Mouse (Mus musculus) midbrain, embryonic 15.5 days (tissue): Measurements from ENCODE around the gene Trmt112. TPM values are rescaled to one million over a fixed set of nuclear protein-coding genes. Genes with fewer than 3 reads are reported as not detected.

Source experiments
- ATAC-seq: fragments of 200-750 bp; cut with Nextera tagmentation; replicated peaks from 2 replicates; pipeline ENCODE4 v1.8.0; 2017; ENCODE audit warnings: moderate TSS enrichment
- H3K27ac ChIP-seq: fragments of 300-500 bp; sonication (generic); 2 replicates; pipeline ENCODE4 v1.5.1; 2015; ENCODE audit warnings: mild to moderate bottlenecking, inconsistent platforms
- H3K27me3 ChIP-seq: fragments of 300-500 bp; sonication (generic); replicated peaks from 2 replicates; pipeline ENCODE4 v1.6.1; 2015; ENCODE audit warnings: inconsistent platforms
- H3K36me3 ChIP-seq: fragments of 300-500 bp; sonication (generic); replicated peaks from 2 replicates; pipeline ENCODE4 v1.6.1; 2015; ENCODE audit warnings: inconsistent platforms
- H3K4me1 ChIP-seq: fragments of 300-500 bp; sonication (generic); 2 replicates; pipeline ENCODE4 v1.6.1; 2015; ENCODE audit warnings: inconsistent platforms
- H3K4me2 ChIP-seq: fragments of 300-500 bp; sonication (generic); 2 replicates; pipeline ENCODE4 v1.6.1; 2015; ENCODE audit warnings: inconsistent platforms, mild to moderate bottlenecking, moderate library complexity
- H3K4me3 ChIP-seq: fragments of 300-500 bp; sonication (generic); 2 replicates; pipeline ENCODE4 v1.5.1; 2015; ENCODE audit warnings: mild to moderate bottlenecking, inconsistent platforms
- H3K9ac ChIP-seq: fragments of 300-500 bp; sonication (generic); 2 replicates; pipeline ENCODE4 v1.6.1; 2015; ENCODE audit warnings: mild to moderate bottlenecking, inconsistent platforms
- H3K9me3 ChIP-seq: fragments of 300-500 bp; sonication (generic); 2 replicates; pipeline ENCODE4 v1.6.1; 2016; ENCODE audit warnings: inconsistent platforms
- WGBS: fragments of 180-500 bp; shearing (Covaris S2); methylation state at CpG from one replicate; pipeline ENCODE4 v1.1.7; 2015; ENCODE audit warnings: mixed read lengths; 5-methylcytosine and 5-hydroxymethylcytosine counted together
- polyA plus RNA-seq: library from polyadenylated mRNA; unstranded; fragments of >200 nt; fragmentation: Nextera tagmentation; extraction: Ambion mirVana; gene quantifications from 2 replicates; pipeline ENCODE4 v1.2.1, GENCODE M21; 2015

Trmt112 gene
- polyA plus RNA-seq, 1 experiment from 2014 or later, result 101 TPM

GRCm38 (mm10) chr19:6911101-6912074, 1.9 kb downstream of the Trmt112 start:
- no peaks in the 10 kb centered on the region for H3K9me3 ChIP-seq
- peak overlapping the region; percentile 72; the same call in 1 of the 2 replicates for H3K4me2 ChIP-seq
- no peak overlapping the region for H3K9ac ChIP-seq
- H3K27me3 ChIP-seq, result no peaks in the 10 kb centered on the region
- H3K4me1 ChIP-seq, result peaks cover 34% of the 10 kb centered on the region
- 78% methylated on average over 19 of the region's 19 CpGs for WGBS
- ATAC-seq, result no peak
- H3K4me3 ChIP-seq, result peak overlapping the region; percentile 3; the same call in 1 of the 2 replicates
- no peak overlapping the region for H3K27ac ChIP-seq
- peaks cover 18% of the 10 kb centered on the region for H3K36me3 ChIP-seq

GRCm38 (mm10) chr19:6912205-6912970, 2.9 kb downstream of the Trmt112 start:
- Histone ChIP-seq H3K4me3 (no peak overlapping the region), H3K9me3 (no peaks in the 10 kb centered on the region), H3K36me3 (peaks cover 18% of the 10 kb centered on the region), H3K27me3 (no peaks in the 10 kb centered on the region), H3K4me1 (peaks cover 32% of the 10 kb centered on the region), H3K4me2 (no peak overlapping the region), H3K9ac (no peak overlapping the region), H3K27ac (no peak overlapping the region)
- ATAC-seq, result no peak
- WGBS, result 91% methylated on average over 15 of the region's 15 CpGs

- Histone ChIP-seq H3K4me1 (peaks cover 26% of the 10 kb centered on the region), H3K9me3 (no peaks in the 10 kb centered on the region), H3K27me3 (no peaks in the 10 kb centered on the region), H3K36me3 (peaks cover 18% of the 10 kb centered on the region), H3K4me2 (no peak overlapping the region), H3K27ac (no peak overlapping the region), H3K9ac (no peak overlapping the region), H3K4me3 (no peak overlapping the region)
- ATAC-seq, result no peak
- WGBS, result 90% methylated on average over 6 of the region's 6 CpGs
Measured at GRCm38 (mm10) chr19:6913036-6913435, 3.5 kb downstream of the Trmt112 start.

- Histone ChIP-seq H3K4me3 (no peak overlapping the region), H3K27me3 (no peaks in the 10 kb centered on the region), H3K36me3 (peaks cover 18% of the 10 kb centered on the region), H3K4me1 (peaks cover 16% of the 10 kb centered on the region), H3K9ac (no peak overlapping the region), H3K4me2 (no peak overlapping the region), H3K27ac (no peak overlapping the region), H3K9me3 (no peaks in the 10 kb centered on the region)
- WGBS, result 92% methylated on average over 11 of the region's 11 CpGs
- ATAC-seq, result no peak
Measured at GRCm38 (mm10) chr19:6913991-6914390, 4.5 kb downstream of the Trmt112 start.

GRCm38 (mm10) chr19:6914540-6914939, 5.0 kb downstream of the Trmt112 start:
- no peak overlapping the region for H3K4me2 ChIP-seq
- ATAC-seq, result no peak
- H3K27me3 ChIP-seq, result no peaks in the 10 kb centered on the region
- peaks cover 18% of the 10 kb centered on the region for H3K36me3 ChIP-seq
- H3K9me3 ChIP-seq, result no peaks in the 10 kb centered on the region
- 94% methylated on average over 9 of the region's 9 CpGs for WGBS
- H3K4me3 ChIP-seq, result no peak overlapping the region
- H3K4me1 ChIP-seq, result peaks cover 20% of the 10 kb centered on the region
- H3K9ac ChIP-seq, result no peak overlapping the region
- H3K27ac ChIP-seq, result no peak overlapping the region

- H3K4me3 ChIP-seq, result no peak overlapping the region
Measured at GRCm38 (mm10) chr19:6915276-6915675, 5.8 kb downstream of the Trmt112 start.

GRCm38 (mm10) chr19:6916496-6916895, 7.0 kb downstream of the Trmt112 start:
- Histone ChIP-seq H3K36me3 (peaks cover 14% of the 10 kb centered on the region), H3K4me1 (peaks cover 25% of the 10 kb centered on the region), H3K9me3 (no peaks in the 10 kb centered on the region), H3K27ac (no peak overlapping the region), H3K9ac (no peak overlapping the region), H3K27me3 (no peaks in the 10 kb centered on the region), H3K4me2 (no peak overlapping the region), H3K4me3 (no peak overlapping the region)
- no peak for ATAC-seq
- 85% methylated on average over 4 of the region's 4 CpGs for WGBS

More at GRCm38 (mm10) chr19:6915276-6915675, 5.8 kb downstream of the Trmt112 start:
- Histone ChIP-seq H3K4me1 (peaks cover 28% of the 10 kb centered on the region), H3K27me3 (no peaks in the 10 kb centered on the region), H3K9me3 (no peaks in the 10 kb centered on the region), H3K36me3 (peaks cover 18% of the 10 kb centered on the region), H3K27ac (no peak overlapping the region), H3K9ac (no peak overlapping the region), H3K4me2 (no peak overlapping the region)
- 90% methylated on average over 4 of the region's 4 CpGs for WGBS
- no peak for ATAC-seq

- no peak for ATAC-seq
- H3K9me3 ChIP-seq, result no peaks in the 10 kb centered on the region
- H3K36me3 ChIP-seq, result no peaks in the 10 kb centered on the region
- H3K27ac ChIP-seq, result no peak overlapping the region
- WGBS, result 92% methylated on average over 4 of the region's 4 CpGs
- H3K4me3 ChIP-seq, result no peak overlapping the region
- H3K4me2 ChIP-seq, result no peak overlapping the region
- peaks cover 27% of the 10 kb centered on the region for H3K4me1 ChIP-seq
- H3K9ac ChIP-seq, result no peak overlapping the region
- peaks cover 8% of the 10 kb centered on the region for H3K27me3 ChIP-seq
Measured at GRCm38 (mm10) chr19:6918321-6918720, 8.8 kb downstream of the Trmt112 start.

- no peak overlapping the region for H3K27ac ChIP-seq
- peak overlapping the region; percentile 96; the same call in 1 of the 2 replicates for H3K4me2 ChIP-seq
- H3K27me3 ChIP-seq, result peaks cover 17% of the 10 kb centered on the region
- H3K9ac ChIP-seq, result no peak overlapping the region
- ATAC-seq, result no peak
- H3K4me3 ChIP-seq, result no peak overlapping the region
- no peaks in the 10 kb centered on the region for H3K36me3 ChIP-seq
- no peaks in the 10 kb centered on the region for H3K9me3 ChIP-seq
- H3K4me1 ChIP-seq, result peaks cover 27% of the 10 kb centered on the region
Measured at GRCm38 (mm10) chr19:6919431-6919830, 9.9 kb downstream of the Trmt112 start.

- 42% methylated on average over 8 of the region's 8 CpGs for WGBS
- Histone ChIP-seq H3K4me3 (peak overlapping the region; percentile 83), H3K9me3 (no peaks in the 10 kb centered on the region), H3K4me1 (peaks cover 32% of the 10 kb centered on the region), H3K27me3 (peaks cover 24% of the 10 kb centered on the region), H3K36me3 (no peaks in the 10 kb centered on the region), H3K27ac (no peak overlapping the region), H3K4me2 (peak overlapping the region; percentile 96), H3K9ac (no peak overlapping the region; the same call in 1 of the 2 replicates)
- no peak for ATAC-seq
Measured at GRCm38 (mm10) chr19:6919876-6920740, 10.6 kb downstream of the Trmt112 start.

GRCm38 (mm10) chr19:6920741-6921636, 11.5 kb downstream of the Trmt112 start:
- Histone ChIP-seq H3K9me3 (no peaks in the 10 kb centered on the region), H3K27ac (peak overlapping the region; percentile 83), H3K9ac (peak overlapping the region; percentile 94), H3K4me3 (peak overlapping the region; percentile 83), H3K4me2 (peak overlapping the region; percentile 96), H3K27me3 (peaks cover 33% of the 10 kb centered on the region), H3K36me3 (no peaks in the 10 kb centered on the region), H3K4me1 (peaks cover 32% of the 10 kb centered on the region)
- peak; percentile 31 for ATAC-seq
- WGBS, result 1% methylated on average over 48 of the region's 48 CpGs
